Mouse (Mus musculus) MEL (cell line): Measurements from ENCODE around the gene Osbp. TPM values are rescaled to one million over a fixed set of nuclear protein-coding genes. Genes with fewer than 3 reads are reported as not detected.

Experiments used
- DNase-seq: peaks from one replicate; pipeline ENCODE4 v3.0.0; 2011; ENCODE audit warnings: low read depth, low spot score
- H3K27ac ChIP-seq: 2 replicates; pipeline ENCODE4 v1.5.1; 2012; ENCODE audit warnings: low read depth, mild to moderate bottlenecking, control low read depth, low read length, moderate library complexity; ENCODE audit not compliant: control insufficient read depth
- H3K27me3 ChIP-seq, 2 experiments: fragments of 150-350 bp in 1 of 2; sonication (generic) in 1 of 2; 2 replicates each; pipeline ENCODE4 v1.6.1; 2012; ENCODE audit warnings: low read length in 2 of 2, mild to moderate bottlenecking in 2 of 2, improper control_type of control experiment in 1 of 2, moderate library complexity in 1 of 2; ENCODE audit not compliant: insufficient read depth in 2 of 2, control insufficient read depth in 1 of 2
- H3K36me3 ChIP-seq, 2 experiments: 2 replicates each; pipeline ENCODE4 v1.6.1; 2012 to 2014; ENCODE audit warnings: low read length in 2 of 2, improper control_type of control experiment in 1 of 2, inconsistent platforms in 1 of 2, mild to moderate bottlenecking in 1 of 2; ENCODE audit not compliant: insufficient read depth in 2 of 2, control insufficient read depth in 1 of 2
- H3K4me1 ChIP-seq, 2 experiments: fragments of 150-350 bp in 1 of 2; sonication (generic) in 1 of 2; 2 replicates each; pipeline ENCODE4 v1.6.1; 2012; ENCODE audit warnings: low read length in 2 of 2, improper control_type of control experiment in 1 of 2, mild to moderate bottlenecking in 1 of 2; ENCODE audit not compliant: insufficient read depth in 2 of 2, control insufficient read depth in 1 of 2
- H3K4me3 ChIP-seq, 2 experiments: fragments of 150-350 bp in 1 of 2; sonication (generic) in 1 of 2; 2 replicates each; pipeline ENCODE4 v1.5.1; 2012; ENCODE audit warnings: low read depth in 2 of 2, low read length in 2 of 2, mild to moderate bottlenecking in 2 of 2, moderate library complexity in 2 of 2, control low read depth in 1 of 2, improper control_type of control experiment in 1 of 2; ENCODE audit not compliant: control insufficient read depth in 1 of 2, insufficient read depth in 1 of 2
- H3K79me2 ChIP-seq: 2 replicates; pipeline ENCODE4 v1.6.1; 2012; ENCODE audit warnings: mild to moderate bottlenecking, low read length, moderate library complexity; ENCODE audit not compliant: control insufficient read depth, poor library complexity, insufficient read depth
- H3K9ac ChIP-seq: 2 replicates; pipeline ENCODE4 v1.6.1; 2012; ENCODE audit warnings: low read depth, mild to moderate bottlenecking, control low read depth, low read length, moderate library complexity; ENCODE audit not compliant: control insufficient read depth, poor library complexity, severe bottlenecking
- H3K9me3 ChIP-seq: fragments of 150-350 bp; sonication (generic); replicated peaks from 2 replicates; pipeline ENCODE4 v1.6.1; 2012; ENCODE audit warnings: mild to moderate bottlenecking, low read length, improper control_type of control experiment, moderate library complexity; ENCODE audit not compliant: insufficient read depth
- CHD1 ChIP-seq: IDR thresholded peaks from 2 replicates; pipeline ENCODE4 v1.6.1; 2012; ENCODE audit warnings: low read depth, mild to moderate bottlenecking, inconsistent platforms, low read length, improper control_type of control experiment
- CHD2 ChIP-seq: IDR thresholded peaks from 2 replicates; pipeline ENCODE4 v1.6.1; 2011; ENCODE audit warnings: low read length, improper control_type of control experiment
- E2F4 ChIP-seq: IDR thresholded peaks from 2 replicates; pipeline ENCODE4 v1.6.1; 2011; ENCODE audit warnings: low read depth, low read length, improper control_type of control experiment, borderline replicate concordance
- ELF1 ChIP-seq: IDR thresholded peaks from 2 replicates; pipeline ENCODE4 v1.6.1; 2014; ENCODE audit warnings: low read depth, mild to moderate bottlenecking, inconsistent platforms, low read length, improper control_type of control experiment, moderate library complexity
- EP300 ChIP-seq, 2 experiments: IDR thresholded peaks; 2 replicates each; pipeline ENCODE4 v1.6.1; 2011; ENCODE audit warnings: improper control_type of control experiment in 2 of 2, low read length in 2 of 2, low read depth in 1 of 2, mild to moderate bottlenecking in 1 of 2
- ETS1 ChIP-seq: IDR thresholded peaks from 2 replicates; pipeline ENCODE4 v1.6.1; 2012; ENCODE audit warnings: low read depth, mild to moderate bottlenecking, inconsistent platforms, low read length, improper control_type of control experiment, moderate library complexity
- HCFC1 ChIP-seq: IDR thresholded peaks from 2 replicates; pipeline ENCODE4 v1.6.1; 2012; ENCODE audit warnings: low read depth, mild to moderate bottlenecking, inconsistent platforms, low read length, improper control_type of control experiment, moderate library complexity
- MAX ChIP-seq: IDR thresholded peaks from 2 replicates; pipeline ENCODE4 v1.6.1; 2011; ENCODE audit warnings: low read length, improper control_type of control experiment
- MEF2A ChIP-seq: IDR thresholded peaks from 2 replicates; pipeline ENCODE4 v1.6.1; 2014; ENCODE audit warnings: low read depth, mild to moderate bottlenecking, inconsistent platforms, low read length, improper control_type of control experiment; ENCODE audit not compliant: poor library complexity, insufficient replicate concordance, severe bottlenecking; ENCODE audit errors: extremely low read depth
- MYB ChIP-seq: IDR thresholded peaks from 2 replicates; pipeline ENCODE4 v1.6.1; 2011; ENCODE audit warnings: mild to moderate bottlenecking, low read depth, low read length, improper control_type of control experiment
- NELFE ChIP-seq: IDR thresholded peaks from 2 replicates; pipeline ENCODE4 v1.6.1; 2011; ENCODE audit warnings: low read depth, low read length, improper control_type of control experiment
- NRF1 ChIP-seq: IDR thresholded peaks from 2 replicates; pipeline ENCODE4 v1.6.1; 2014; ENCODE audit warnings: low read depth, mild to moderate bottlenecking, inconsistent platforms, low read length, improper control_type of control experiment, moderate library complexity; ENCODE audit not compliant: poor library complexity, insufficient read depth, severe bottlenecking
- POLR2A ChIP-seq, 2 experiments: IDR thresholded peaks; 2 replicates each; pipeline ENCODE4 v1.6.1; 2011 to 2012; ENCODE audit warnings: low read length in 2 of 2, mild to moderate bottlenecking in 2 of 2, control low read depth in 1 of 2, improper control_type of control experiment in 1 of 2, low read depth in 1 of 2, moderate library complexity in 1 of 2; ENCODE audit not compliant: control insufficient read depth in 1 of 2, insufficient read depth in 1 of 2, poor library complexity in 1 of 2
- POLR2AphosphoS2 ChIP-seq: IDR thresholded peaks from 2 replicates; pipeline ENCODE4 v1.6.1; 2011; ENCODE audit warnings: low read length, improper control_type of control experiment
- POLR2AphosphoS5 ChIP-seq: IDR thresholded peaks from 2 replicates; pipeline ENCODE4 v1.6.1; 2012; ENCODE audit warnings: low read depth, borderline replicate concordance, mild to moderate bottlenecking, inconsistent platforms, low read length, moderate library complexity, mixed read lengths
- RCOR1 ChIP-seq: IDR thresholded peaks from 2 replicates; pipeline ENCODE4 v1.6.1; 2012; ENCODE audit warnings: low read depth, mild to moderate bottlenecking, inconsistent platforms, low read length, improper control_type of control experiment
- SIN3A ChIP-seq: IDR thresholded peaks from 2 replicates; pipeline ENCODE4 v1.6.1; 2012; ENCODE audit warnings: low read length, improper control_type of control experiment, inconsistent platforms
- TAL1 ChIP-seq: IDR thresholded peaks from 2 replicates; pipeline ENCODE4 v1.6.1; 2012; ENCODE audit warnings: mild to moderate bottlenecking, inconsistent platforms, low read length, moderate library complexity, mixed read lengths
- TCF12 ChIP-seq: IDR thresholded peaks from 2 replicates; pipeline ENCODE4 v1.6.1; 2014; ENCODE audit warnings: low read depth, mild to moderate bottlenecking, inconsistent platforms, low read length, improper control_type of control experiment, moderate library complexity
- USF1 ChIP-seq: IDR thresholded peaks from 2 replicates; pipeline ENCODE4 v1.6.1; 2014; ENCODE audit warnings: low read depth, mild to moderate bottlenecking, inconsistent platforms, low read length, improper control_type of control experiment, moderate library complexity
- ZC3H11A ChIP-seq: IDR thresholded peaks from 2 replicates; pipeline ENCODE4 v1.6.1; 2012; ENCODE audit warnings: low read depth, mild to moderate bottlenecking, inconsistent platforms, low read length, improper control_type of control experiment
- ZNF384 ChIP-seq: IDR thresholded peaks from 2 replicates; pipeline ENCODE4 v1.6.1; 2012; ENCODE audit warnings: low read depth, mild to moderate bottlenecking, inconsistent platforms, low read length, improper control_type of control experiment
- polyA plus RNA-seq, 2 experiments: library from polyadenylated mRNA; stranded (reverse) in 1 of 2; unstranded in 1 of 2; fragments of >175 nt in 1 of 2; fragments of >200 nt in 1 of 2; gene quantifications; 2 replicates each; pipeline versions ENCODE4 v1.2.1 to v1.2.4; 2012; ENCODE audit warnings: low replicate concordance in 2 of 2, low read depth in 1 of 2; ENCODE audit not compliant: insufficient read length in 2 of 2, insufficient read depth in 1 of 2, missing spikeins in 1 of 2
- total RNA-seq: library from RNA; depleted of rRNA; stranded (reverse); fragments of 300-350 nt; gene quantifications from 2 replicates; pipeline ENCODE4 v1.2.3, GENCODE M21; 2012

Osbp gene
- total and polyA plus RNA-seq, 3 experiments, result 16.5 to 64.6 (median 38.8) TPM

DNA sequence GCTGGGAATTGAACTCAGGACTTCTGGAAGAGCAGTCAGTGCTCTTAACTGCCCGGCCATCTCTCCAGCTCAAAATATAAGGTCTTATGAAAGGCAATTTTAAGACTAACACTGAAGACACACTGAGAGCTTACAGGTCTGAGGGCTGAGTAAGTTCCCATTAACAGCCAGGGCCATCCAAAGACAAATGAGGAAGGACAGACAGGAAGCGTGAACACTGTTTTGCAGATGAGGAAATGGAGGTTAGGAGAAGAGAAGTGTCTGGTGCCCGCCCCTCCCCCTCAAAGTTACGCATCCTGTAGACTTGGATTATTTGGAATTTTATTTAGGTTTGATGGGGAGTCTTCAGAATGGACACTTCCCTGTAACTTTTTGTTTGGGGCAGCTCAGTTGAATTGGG, 58.4 kb downstream of the Osbp start:
- H3K9me3 ChIP-seq, result no peaks in the 10 kb centered on the region
- H3K36me3 ChIP-seq, result peaks cover 0 to 5% of the 10 kb centered on the region in 2 experiments; a peak in 2 of 4 replicates
- H3K4me1 ChIP-seq, result peaks cover 0 to 4% of the 10 kb centered on the region in 2 experiments; a peak in 1 of 4 replicates
- DNase-seq, result peak; percentile 61
- H3K27ac ChIP-seq, result no peak overlapping the region
- H3K9ac ChIP-seq, result no peak overlapping the region
- H3K79me2 ChIP-seq, result no peaks in the 10 kb centered on the region
- H3K4me3 ChIP-seq, result no peak overlapping the region
- peaks cover 0 to 3% of the 10 kb centered on the region in 2 experiments; a peak in 2 of 4 replicates for H3K27me3 ChIP-seq
- TF ChIP-seq TCF12 (no peak), NRF1 (no peak), POLR2AphosphoS5 (no peak), USF1 (no peak), TAL1 (no peak), ZNF384 (no peak), ELF1 (0 out of 2 replicates have a peak, but pooled peaks have one; percentile 25), ETS1 (no peak)

DNA sequence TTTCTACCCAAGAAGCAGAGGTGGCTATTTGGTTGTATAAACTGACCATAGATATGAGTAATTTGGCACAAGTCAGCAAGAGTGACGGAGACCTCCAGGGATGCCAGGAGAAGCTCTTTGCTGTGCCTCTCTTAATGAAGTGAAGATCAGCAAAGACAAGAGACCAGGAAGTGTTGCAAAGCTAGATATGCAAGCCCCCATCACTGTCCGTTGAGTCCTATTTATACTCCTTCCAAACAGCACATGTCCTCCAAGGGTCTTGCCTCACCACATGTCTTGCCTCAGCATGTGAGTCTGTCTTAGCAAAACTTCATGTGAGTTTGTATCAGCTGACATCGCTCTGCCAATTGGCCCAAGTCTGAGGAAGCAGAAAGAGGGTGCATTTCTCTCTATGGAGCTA, 59.6 kb downstream of the Osbp start:
- peak; percentile 14 for DNase-seq
- no peak overlapping the region for H3K4me3 ChIP-seq
- H3K27me3 ChIP-seq, result no peaks in the 10 kb centered on the region; a peak in 1 of 4 replicates
- H3K27ac ChIP-seq, result no peak overlapping the region
- no peaks in the 10 kb centered on the region for H3K9me3 ChIP-seq
- no peak overlapping the region for H3K9ac ChIP-seq
- H3K36me3 ChIP-seq, result peaks cover 0 to 5% of the 10 kb centered on the region in 2 experiments; a peak in 2 of 4 replicates
- peaks cover 0 to 4% of the 10 kb centered on the region in 2 experiments; a peak in 1 of 4 replicates for H3K4me1 ChIP-seq
- no peak for TF ChIP-seq TAL1
- no peak for TF ChIP-seq POLR2AphosphoS5
- TF ChIP-seq RCOR1, result no peak
- H3K79me2 ChIP-seq, result no peaks in the 10 kb centered on the region

DNA sequence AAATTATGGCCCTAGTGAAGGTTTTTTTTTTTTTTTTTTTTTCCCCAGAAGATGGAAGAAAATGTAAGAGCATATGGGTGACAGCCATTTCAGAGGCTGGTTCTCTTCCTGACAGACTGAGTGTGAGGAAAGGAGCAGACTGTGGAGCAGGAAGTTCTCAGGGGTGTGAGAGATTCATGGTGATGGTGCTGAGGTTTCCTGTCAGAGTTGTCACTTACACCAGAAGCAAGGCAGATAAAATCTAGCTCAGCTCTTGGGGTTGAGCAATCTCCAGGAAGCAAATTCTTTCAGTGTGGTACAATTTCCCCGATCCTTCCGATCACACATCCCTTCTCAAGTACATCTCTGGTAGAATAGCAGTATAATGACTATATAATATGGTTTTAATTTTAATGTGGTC, 60.9 kb downstream of the Osbp start:
- Histone ChIP-seq H3K79me2 (no peaks in the 10 kb centered on the region), H3K36me3 (peaks cover 0 to 5% of the 10 kb centered on the region in 2 experiments; a peak in 2 of 4 replicates), H3K27ac (no peak overlapping the region), H3K27me3 (no peaks in the 10 kb centered on the region), H3K4me3 (no peak overlapping the region), H3K4me1 (peaks cover 0 to 4% of the 10 kb centered on the region in 2 experiments; a peak in 1 of 4 replicates), H3K9me3 (no peaks in the 10 kb centered on the region), H3K9ac (no peak overlapping the region)
- DNase-seq, result no peak
- no peak for TF ChIP-seq ZNF384
- TF ChIP-seq NRF1, result no peak
- no peak for TF ChIP-seq E2F4
- no peak for TF ChIP-seq MEF2A
- TF ChIP-seq POLR2A (IDR thresholded peaks at IDR 0.05; ENCODE audit: control insufficient read depth in 1 of 2, insufficient read depth in 1 of 2, low read depth in 1 of 2, low read length in 2 of 2, poor library complexity in 1 of 2), result no peak
- no peak for TF ChIP-seq CHD1
- TF ChIP-seq CHD2, result no peak
- TF ChIP-seq HCFC1, result no peak
- TF ChIP-seq NELFE, result no peak
- TF ChIP-seq MAX, result no peak
- TF ChIP-seq POLR2AphosphoS2, result no peak
- no peak for TF ChIP-seq EP300 (IDR thresholded peaks at IDR 0.05; ENCODE audit: low read depth in 1 of 2, low read length in 2 of 2)
- no peak for TF ChIP-seq MYB
- TF ChIP-seq SIN3A, result no peak
- TF ChIP-seq ZC3H11A, result no peak
